Mouse (Mus musculus): ENCODE measurements at regions not wholly inside any gene's neighbourhood (a gene's known extent, or its start where the extent isn't known, plus 50 kb on each side); places are given as distances from the start of the nearest gene placed in this dataset.
"Not testable (repeated sequence)": the region's sequence is repeated elsewhere in the genome, so short reads cannot be mapped to it uniquely, and the experiment has no call there.

GRCm38 (mm10) chr11:23079936-23080794 is 72.8 kb downstream of the Fam161a start:
- no peak overlapping the region for H3K9ac ChIP-seq (replicated peaks; ENCODE audit: low read depth)
- H3K27me3 ChIP-seq (replicated peaks; ENCODE audit: insufficient read depth, low read length), result no peaks in the 10 kb centered on the region
- DNase-seq (ENCODE audit: low spot score) (no peak), ATAC-seq (no peak; the same call in 1 of the 2 replicates)
- no peaks in the 10 kb centered on the region for H3K9me3 ChIP-seq (ENCODE audit: low read length)
- TF ChIP-seq EP300 (IDR thresholded peaks at IDR 0.05), result no peak
- TF ChIP-seq CTCF (IDR thresholded peaks at IDR 0.05), result no peak
- no peaks in the 10 kb centered on the region for H3K4me1 ChIP-seq (ENCODE audit: insufficient read depth, low read depth, low read length)
- no peak overlapping the region for H3K27ac ChIP-seq (ENCODE audit: low read length)
- 75% methylated on average over 3 of the region's 3 CpGs for WGBS
- H3K4me2 ChIP-seq (replicated peaks; ENCODE audit: low read depth, low read length), result no peak overlapping the region
- H3K36me3 ChIP-seq (ENCODE audit: insufficient read depth, low read length), result no peaks in the 10 kb centered on the region
- H3K4me3 ChIP-seq (ENCODE audit: low read depth, low read length), result no peak overlapping the region

- TF ChIP-seq EP300 (IDR thresholded peaks at IDR 0.05), result no peak
- no peak for TF ChIP-seq CTCF (IDR thresholded peaks at IDR 0.05)
- Histone ChIP-seq H3K36me3 (ENCODE audit: insufficient read depth, low read length) (no peaks in the 10 kb centered on the region), H3K27me3 (replicated peaks; ENCODE audit: insufficient read depth, low read length) (no peaks in the 10 kb centered on the region), H3K4me2 (replicated peaks; ENCODE audit: low read depth, low read length) (no peak overlapping the region), H3K9me3 (ENCODE audit: low read length) (no peaks in the 10 kb centered on the region), H3K4me1 (ENCODE audit: insufficient read depth, low read depth, low read length) (no peaks in the 10 kb centered on the region), H3K4me3 (ENCODE audit: low read depth, low read length) (no peak overlapping the region), H3K27ac (ENCODE audit: low read length) (no peak overlapping the region), H3K9ac (replicated peaks; ENCODE audit: low read depth) (no peak overlapping the region)
- WGBS, result 46% methylated on average over 4 of the region's 4 CpGs
- DNase-seq (ENCODE audit: low spot score) (no peak), ATAC-seq (peak; percentile 37; the same call in 1 of the 2 replicates)
Observed at GRCm38 (mm10) chr11:23081616-23082015, 74.3 kb downstream of the Fam161a start.

GRCm38 (mm10) chr11:23083811-23084210 is 76.5 kb downstream of the Fam161a start:
- H3K4me2 ChIP-seq (replicated peaks; ENCODE audit: low read depth, low read length); DNase-seq (ENCODE audit: low spot score); H3K27me3 ChIP-seq (replicated peaks; ENCODE audit: insufficient read depth, low read length); H3K9me3 ChIP-seq (ENCODE audit: low read length); H3K4me1 ChIP-seq (ENCODE audit: insufficient read depth, low read depth, low read length); H3K9ac ChIP-seq (replicated peaks; ENCODE audit: low read depth); H3K4me3 ChIP-seq (ENCODE audit: low read depth, low read length); H3K36me3 ChIP-seq (ENCODE audit: insufficient read depth, low read length); H3K27ac ChIP-seq (ENCODE audit: low read length); ATAC-seq: not testable (repeated sequence)
- WGBS, result 73% methylated on average over 2 of the region's 2 CpGs

DNA sequence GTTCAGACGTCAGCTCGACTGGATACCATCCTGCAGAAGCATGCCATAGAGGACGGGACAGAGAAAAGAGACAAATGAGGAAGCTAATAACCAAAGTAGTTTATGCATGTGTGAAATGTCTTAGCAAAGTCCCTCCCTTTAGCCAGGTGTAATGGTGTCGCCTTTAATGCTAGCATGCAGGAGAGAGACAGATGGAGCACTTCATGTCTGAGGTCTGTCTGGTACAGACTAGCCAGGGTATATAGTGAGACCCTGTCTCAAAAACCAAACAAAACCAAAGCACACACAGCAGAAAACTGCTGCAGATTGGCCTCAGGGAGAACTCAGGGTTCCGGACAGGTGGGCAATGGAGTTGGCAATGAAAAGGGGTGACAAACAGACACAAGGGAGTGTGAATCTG is 88.0 kb downstream of the Fam161a start:
- DNase-seq (ENCODE audit: low spot score), result no peak
- no peak for TF ChIP-seq CTCF (IDR thresholded peaks at IDR 0.05)
- no peak for TF ChIP-seq EP300 (IDR thresholded peaks at IDR 0.05)
- H3K9me3 ChIP-seq (ENCODE audit: low read length), result peaks cover 3% of the 10 kb centered on the region; the same call in 1 of the 2 replicates
- no peak for ATAC-seq
- no peaks in the 10 kb centered on the region for H3K36me3 ChIP-seq (ENCODE audit: insufficient read depth, low read length)
- no peak overlapping the region for H3K4me2 ChIP-seq (replicated peaks; ENCODE audit: low read depth, low read length)
- no peak overlapping the region for H3K27ac ChIP-seq (ENCODE audit: low read length)
- no peak overlapping the region for H3K4me3 ChIP-seq (ENCODE audit: low read depth, low read length)
- H3K27me3 ChIP-seq (replicated peaks; ENCODE audit: insufficient read depth, low read length), result no peaks in the 10 kb centered on the region
- WGBS, result 68% methylated on average over 5 of the region's 5 CpGs
- H3K9ac ChIP-seq (replicated peaks; ENCODE audit: low read depth), result no peak overlapping the region
- H3K4me1 ChIP-seq (ENCODE audit: insufficient read depth, low read depth, low read length), result no peaks in the 10 kb centered on the region

DNA sequence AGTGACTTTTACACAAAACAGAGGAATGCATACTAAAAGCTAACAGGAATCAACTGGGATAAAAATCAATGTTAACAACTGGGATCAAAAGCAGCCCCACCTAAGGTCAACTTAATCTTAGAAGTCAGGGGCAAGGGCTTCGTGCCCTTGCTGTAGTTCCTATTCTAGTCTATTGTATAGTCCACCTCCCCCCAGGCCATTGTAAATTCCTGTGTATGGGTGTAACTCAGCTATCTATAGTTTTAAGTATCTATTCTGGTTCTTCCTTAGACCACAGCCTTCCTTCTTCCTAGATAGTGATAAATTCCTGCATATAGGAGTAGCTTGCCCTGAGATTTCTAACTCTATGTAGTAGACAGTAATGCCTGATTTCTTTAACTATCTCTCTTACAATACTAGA is 88.4 kb downstream of the Fam161a start:
- H3K9ac ChIP-seq (replicated peaks; ENCODE audit: low read depth); H3K36me3 ChIP-seq (ENCODE audit: insufficient read depth, low read length); ATAC-seq; H3K27me3 ChIP-seq (replicated peaks; ENCODE audit: insufficient read depth, low read length); H3K27ac ChIP-seq (ENCODE audit: low read length); H3K4me2 ChIP-seq (replicated peaks; ENCODE audit: low read depth, low read length); DNase-seq (ENCODE audit: low spot score); H3K4me1 ChIP-seq (ENCODE audit: insufficient read depth, low read depth, low read length); H3K4me3 ChIP-seq (ENCODE audit: low read depth, low read length); H3K9me3 ChIP-seq (ENCODE audit: low read length): not testable (repeated sequence)
- WGBS, result 25% methylated on average over 1 of the region's 1 CpGs

- H3K27me3 ChIP-seq (replicated peaks; ENCODE audit: insufficient read depth, low read length), result no peaks in the 10 kb centered on the region
- no peak overlapping the region for H3K9ac ChIP-seq (replicated peaks; ENCODE audit: low read depth)
- H3K27ac ChIP-seq (ENCODE audit: low read length), result no peak overlapping the region
- H3K36me3 ChIP-seq (ENCODE audit: insufficient read depth, low read length), result no peaks in the 10 kb centered on the region
- H3K4me3 ChIP-seq (ENCODE audit: low read depth, low read length), result no peak overlapping the region
- no peak for DNase-seq (ENCODE audit: low spot score)
- TF ChIP-seq CTCF (IDR thresholded peaks at IDR 0.05), result no peak
- TF ChIP-seq EP300 (IDR thresholded peaks at IDR 0.05), result no peak
- H3K4me1 ChIP-seq (ENCODE audit: insufficient read depth, low read depth, low read length), result no peaks in the 10 kb centered on the region
- ATAC-seq, result no peak
- WGBS, result 66% methylated on average over 2 of the region's 2 CpGs
- peaks cover 3% of the 10 kb centered on the region; the same call in 1 of the 2 replicates for H3K9me3 ChIP-seq (ENCODE audit: low read length)
- H3K4me2 ChIP-seq (replicated peaks; ENCODE audit: low read depth, low read length), result no peak overlapping the region
Observed at GRCm38 (mm10) chr11:23096451-23097222, 89.3 kb downstream of the Fam161a start.
